Mouse (Mus musculus): ENCODE data around the gene Dmrt1. TPM values are rescaled to one million over a fixed set of nuclear protein-coding genes. Genes with fewer than 3 reads are reported as not detected.

Dmrt1 gene
- polyA plus RNA-seq, 1 experiment: not detected

DNA sequence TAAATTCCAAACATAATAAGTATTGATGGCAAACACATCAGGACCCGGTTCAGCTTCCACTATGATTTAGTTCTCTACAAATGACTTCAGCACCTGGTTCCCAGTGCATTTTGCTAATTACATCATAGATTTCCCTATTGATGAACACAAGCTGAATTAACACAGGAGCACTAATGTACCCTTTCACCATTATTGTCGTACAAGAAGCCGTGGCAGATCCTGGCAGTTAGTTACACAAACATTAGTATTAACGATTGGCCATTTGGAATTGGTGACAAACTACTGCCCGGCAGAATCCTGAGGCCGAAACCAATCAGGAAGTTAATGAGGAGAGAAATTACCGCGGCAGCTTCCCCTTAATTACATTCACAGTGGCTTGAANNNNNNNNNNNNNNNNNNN is 96.5 kb downstream of the Dmrt1 start:
- no peak for DNase-seq
- TF ChIP-seq CTCF (IDR thresholded peaks at IDR 0.05; ENCODE audit: insufficient read depth, low read length): no peak
- no peak for TF ChIP-seq POLR2A (IDR thresholded peaks at IDR 0.05; ENCODE audit: borderline replicate concordance, extremely low read depth, low read depth, low read length)
- Histone ChIP-seq H3K4me3 (replicated peaks; ENCODE audit: extremely low read depth, low read depth, low read length) (no peak overlapping the region), H3K4me1 (ENCODE audit: control insufficient read depth, insufficient read depth, low read length) (no peaks in the 10 kb centered on the region)
- 12% methylated on average over 8 of the region's 8 CpGs for WGBS

- no peak overlapping the region for H3K4me3 ChIP-seq (replicated peaks; ENCODE audit: extremely low read depth, low read depth, low read length)
- TF ChIP-seq CTCF (IDR thresholded peaks at IDR 0.05; ENCODE audit: insufficient read depth, low read length) (no peak), POLR2A (IDR thresholded peaks at IDR 0.05; ENCODE audit: borderline replicate concordance, extremely low read depth, low read depth, low read length) (no peak)
- 4% methylated on average over 21 of the region's 21 CpGs for WGBS
- no peaks in the 10 kb centered on the region; the same call in 1 of the 2 replicates for H3K4me1 ChIP-seq (ENCODE audit: control insufficient read depth, insufficient read depth, low read length)
- no peak for DNase-seq
Measured at GRCm38 (mm10) chr19:25607461-25608205, 102.2 kb downstream of the Dmrt1 start.

GRCm38 (mm10) chr19:25608206-25608580 is 102.8 kb downstream of the Dmrt1 start:
- no peak for DNase-seq
- H3K4me1 ChIP-seq (ENCODE audit: control insufficient read depth, insufficient read depth, low read length): no peaks in the 10 kb centered on the region; the same call in 1 of the 2 replicates
- 7% methylated on average over 7 of the region's 7 CpGs for WGBS

GRCm38 (mm10) chr19:25608961-25609850 is 103.8 kb downstream of the Dmrt1 start:
- Histone ChIP-seq H3K4me1 (ENCODE audit: control insufficient read depth, insufficient read depth, low read length) (no peaks in the 10 kb centered on the region; the same call in 1 of the 2 replicates), H3K4me3 (replicated peaks; ENCODE audit: extremely low read depth, low read depth, low read length) (no peak overlapping the region)
- peak; percentile 14 for DNase-seq
- WGBS: 3% methylated on average over 33 of the region's 33 CpGs
- TF ChIP-seq CTCF (IDR thresholded peaks at IDR 0.05; ENCODE audit: insufficient read depth, low read length): no peak
- no peak for TF ChIP-seq POLR2A (IDR thresholded peaks at IDR 0.05; ENCODE audit: borderline replicate concordance, extremely low read depth, low read depth, low read length)

More at GRCm38 (mm10) chr19:25608206-25608580, 102.8 kb downstream of the Dmrt1 start:
- no peak overlapping the region for H3K4me3 ChIP-seq (replicated peaks; ENCODE audit: extremely low read depth, low read depth, low read length)
- TF ChIP-seq CTCF (IDR thresholded peaks at IDR 0.05; ENCODE audit: insufficient read depth, low read length) (no peak), POLR2A (IDR thresholded peaks at IDR 0.05; ENCODE audit: borderline replicate concordance, extremely low read depth, low read depth, low read length) (no peak)

- Histone ChIP-seq H3K4me3 (replicated peaks; ENCODE audit: extremely low read depth, low read depth, low read length) (peak within 1 kb of the TSS; percentile 9), H3K4me1 (ENCODE audit: control insufficient read depth, insufficient read depth, low read length) (no peaks in the 10 kb centered on the region; the same call in 1 of the 2 replicates)
- peak; percentile 31 for DNase-seq
- 2% methylated on average over 27 of the region's 29 CpGs for WGBS
- TF ChIP-seq CTCF (IDR thresholded peaks at IDR 0.05; ENCODE audit: insufficient read depth, low read length) (no peak), POLR2A (IDR thresholded peaks at IDR 0.05; ENCODE audit: borderline replicate concordance, extremely low read depth, low read depth, low read length) (no peak)
Measured at GRCm38 (mm10) chr19:25610015-25610410, 104.6 kb downstream of the Dmrt1 start, which contains the start of gene Dmrt3. Gene Dmrt3 (plus strand): TSS chr19:25610301.

DNA sequence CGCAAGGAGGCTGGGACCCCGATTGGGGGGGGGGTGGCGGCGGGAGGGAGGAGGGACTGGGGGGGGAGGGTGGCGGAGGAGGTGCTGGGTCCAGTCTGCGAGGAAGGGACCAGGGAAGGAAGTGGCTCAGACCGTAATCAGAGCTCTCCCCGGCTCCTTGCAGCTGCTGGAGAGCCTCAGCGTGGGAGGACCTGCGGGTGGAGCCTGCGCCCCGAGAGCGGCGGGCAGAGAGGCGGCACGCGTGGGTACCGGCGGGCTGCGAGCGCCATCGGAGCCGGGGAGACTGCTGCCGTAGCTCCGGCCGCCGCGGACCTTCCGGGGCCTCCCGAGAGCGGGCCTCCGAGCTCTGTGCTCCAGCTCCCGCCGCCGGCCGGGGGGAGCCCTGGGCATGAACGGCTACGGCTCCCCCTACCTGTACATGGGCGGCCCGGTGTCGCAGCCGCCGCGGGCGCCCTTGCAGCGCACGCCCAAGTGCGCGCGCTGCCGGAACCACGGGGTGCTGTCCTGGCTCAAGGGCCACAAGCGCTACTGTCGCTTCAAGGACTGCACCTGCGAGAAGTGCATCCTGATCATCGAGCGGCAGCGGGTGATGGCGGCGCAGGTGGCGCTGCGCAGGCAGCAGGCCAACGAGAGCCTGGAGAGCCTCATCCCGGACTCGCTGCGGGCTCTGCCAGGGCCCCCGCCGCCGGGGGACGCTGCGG is 105.1 kb downstream of the Dmrt1 start:
- under 1% methylated on average over 68 of the region's 71 CpGs for WGBS
- no peak for DNase-seq
- H3K4me3 ChIP-seq (replicated peaks; ENCODE audit: extremely low read depth, low read depth, low read length): peak overlapping the region; percentile 9
- TF ChIP-seq POLR2A (IDR thresholded peaks at IDR 0.05; ENCODE audit: borderline replicate concordance, extremely low read depth, low read depth, low read length) (no peak), CTCF (IDR thresholded peaks at IDR 0.05; ENCODE audit: insufficient read depth, low read length) (no peak)
- no peaks in the 10 kb centered on the region; the same call in 1 of the 2 replicates for H3K4me1 ChIP-seq (ENCODE audit: control insufficient read depth, insufficient read depth, low read length)

DNA sequence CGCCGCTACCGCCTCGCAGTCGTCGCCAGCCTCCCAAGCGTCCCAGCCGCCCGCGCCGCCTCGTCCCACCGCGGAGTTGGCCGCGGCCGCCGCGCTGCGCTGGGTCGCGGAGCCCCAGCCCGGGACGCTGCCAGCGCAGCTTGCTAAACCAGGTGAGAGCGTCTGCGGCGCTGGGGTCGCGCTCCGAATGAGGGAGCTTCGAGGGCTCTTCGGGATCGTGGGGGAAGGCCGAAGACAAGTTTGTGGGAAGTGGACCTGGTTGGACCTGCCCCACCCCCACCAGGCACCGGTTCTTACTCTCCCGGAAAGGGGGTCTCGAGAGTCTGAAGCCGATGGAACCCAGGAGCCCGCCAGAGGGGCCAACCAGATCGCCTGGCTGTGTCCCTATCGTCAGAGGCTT is 105.7 kb downstream of the Dmrt1 start:
- H3K4me1 ChIP-seq (ENCODE audit: control insufficient read depth, insufficient read depth, low read length): no peaks in the 10 kb centered on the region; the same call in 1 of the 2 replicates
- no peak overlapping the region for H3K4me3 ChIP-seq (replicated peaks; ENCODE audit: extremely low read depth, low read depth, low read length)
- no peak for DNase-seq
- TF ChIP-seq CTCF (IDR thresholded peaks at IDR 0.05; ENCODE audit: insufficient read depth, low read length) (no peak), POLR2A (IDR thresholded peaks at IDR 0.05; ENCODE audit: borderline replicate concordance, extremely low read depth, low read depth, low read length) (no peak)
- WGBS: 1% methylated on average over 42 of the region's 42 CpGs

GRCm38 (mm10) chr19:25611876-25612805 is 106.7 kb downstream of the Dmrt1 start:
- DNase-seq: no peak
- no peaks in the 10 kb centered on the region; the same call in 1 of the 2 replicates for H3K4me1 ChIP-seq (ENCODE audit: control insufficient read depth, insufficient read depth, low read length)
- no peak overlapping the region for H3K4me3 ChIP-seq (replicated peaks; ENCODE audit: extremely low read depth, low read depth, low read length)
- 15% methylated on average over 16 of the region's 16 CpGs for WGBS
- TF ChIP-seq POLR2A (IDR thresholded peaks at IDR 0.05; ENCODE audit: borderline replicate concordance, extremely low read depth, low read depth, low read length): no peak
